Mouse (Mus musculus) megakaryocyte, embryonic 14.5 days (primary cell): ENCODE results near the gene Dst.

ENCODE experiments used
- FLI1 ChIP-seq: IDR thresholded peaks from 2 replicates; pipeline ENCODE4 v1.6.1; 2012; ENCODE audit warnings: low read length, inconsistent platforms, mixed read lengths
- GATA1 ChIP-seq: IDR thresholded peaks from 3 replicates; pipeline ENCODE4 v1.6.1; 2012; ENCODE audit warnings: mixed read lengths, low read length, inconsistent platforms, borderline replicate concordance

DNA sequence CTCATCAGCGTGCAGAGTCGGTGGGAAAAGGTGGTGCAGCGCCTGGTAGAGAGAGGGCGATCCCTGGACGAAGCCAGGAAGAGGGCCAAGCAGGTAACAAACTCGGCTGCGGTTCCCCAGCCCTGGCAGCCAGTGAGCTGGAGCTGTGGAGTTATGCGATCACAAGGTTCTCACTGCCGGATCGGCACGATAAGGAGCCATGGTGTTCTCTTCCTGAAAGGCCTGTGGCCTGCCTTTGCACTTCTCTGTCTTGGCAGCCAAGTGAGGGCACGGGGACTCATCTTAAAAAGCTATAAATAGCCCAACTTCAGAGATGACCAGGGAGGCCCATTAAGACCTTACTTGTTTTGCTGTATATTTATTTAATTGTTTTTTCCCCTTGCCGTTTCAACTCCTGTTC lies 367.8 kb downstream of the Dst start:
- no peak for TF ChIP-seq GATA1
- no peak for TF ChIP-seq FLI1
